Mouse (Mus musculus): ENCODE results near the gene Bpifb9a. TPM values are rescaled to one million over a fixed set of nuclear protein-coding genes. Genes with fewer than 3 reads are reported as not detected.
"Not testable (repeated sequence)": the region's sequence is repeated elsewhere in the genome, so short reads cannot be mapped to it uniquely, and the experiment has no call there.

The Bpifb9a gene
- polyA plus RNA-seq, 1 experiment from 2014 or later, result not detected

- not testable (repeated sequence) for ATAC-seq (replicated peaks; ENCODE audit: insufficient number of reproducible peaks, insufficient read depth, low FRiP score, low read depth); H3K27me3 ChIP-seq; H3K27ac ChIP-seq; H3K4me2 ChIP-seq; H3K9me3 ChIP-seq (replicated peaks); H3K4me1 ChIP-seq (replicated peaks); H3K36me3 ChIP-seq; H3K4me3 ChIP-seq; H3K9ac ChIP-seq
- 68% methylated on average over 4 of the region's 4 CpGs for WGBS
Observed at GRCm38 (mm10) chr2:154306927-154307326, 49.3 kb downstream of the Bpifb9a start, which contains the start of gene Bpifb9b. TSS of gene Bpifb9b (plus strand) at chr2:154307227.

DNA sequence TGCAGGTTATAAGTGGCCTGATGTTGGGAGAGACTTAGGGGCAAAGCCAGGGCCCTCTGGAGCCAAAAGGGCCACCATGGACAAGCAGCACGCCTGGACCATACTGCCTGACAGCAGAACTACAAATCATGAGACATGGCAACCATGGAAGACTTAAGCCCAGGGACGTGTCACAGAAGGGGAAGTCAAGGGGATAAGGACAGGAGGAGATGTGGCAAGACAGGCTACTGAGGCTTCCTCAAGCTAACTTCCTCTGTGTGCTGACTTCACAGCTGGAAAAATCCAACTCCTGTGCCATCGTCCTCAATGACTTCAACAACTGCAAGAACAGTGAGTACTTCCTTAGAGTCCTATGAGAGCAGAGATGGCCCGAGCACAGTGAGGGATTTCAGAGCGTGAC lies 56.1 kb downstream of the Bpifb9a start:
- not testable (repeated sequence) for H3K4me2 ChIP-seq; H3K9ac ChIP-seq; H3K27me3 ChIP-seq; H3K9me3 ChIP-seq (replicated peaks); ATAC-seq (replicated peaks; ENCODE audit: insufficient number of reproducible peaks, insufficient read depth, low FRiP score, low read depth); H3K4me3 ChIP-seq; H3K4me1 ChIP-seq (replicated peaks); H3K36me3 ChIP-seq; H3K27ac ChIP-seq
- WGBS, result 71% methylated on average over 5 of the region's 5 CpGs

Other genes starting within 250 kb of the Bpifb9a start
- not detected in 2 replicates for gene Bpifa2, start 249.6 kb upstream of the Bpifb9a start, polyA plus RNA-seq (2015; fragmentation: Nextera tagmentation; extraction: Ambion mirVana)
- not detected in 2 replicates for gene Bpifa3, start 127.5 kb upstream of the Bpifb9a start, polyA plus RNA-seq (2015; fragmentation: Nextera tagmentation; extraction: Ambion mirVana)
- gene Bpifa1, start 115.0 kb upstream of the Bpifb9a start, polyA plus RNA-seq (2015; fragmentation: Nextera tagmentation; extraction: Ambion mirVana), result 0.92 and 21.4 TPM in 2 replicates
- not detected in 2 replicates for gene Bpifa5, start 95.2 kb upstream of the Bpifb9a start, polyA plus RNA-seq (2015; fragmentation: Nextera tagmentation; extraction: Ambion mirVana)
- gene Bpifb1, start 67.0 kb upstream of the Bpifb9a start, polyA plus RNA-seq (2015; fragmentation: Nextera tagmentation; extraction: Ambion mirVana), result 0.22 and 0.31 TPM in 2 replicates
- gene Bpifb5, start 34.1 kb upstream of the Bpifb9a start, polyA plus RNA-seq (2015; fragmentation: Nextera tagmentation; extraction: Ambion mirVana), result 0.16 and 0.49 TPM in 2 replicates
- gene Bpifb9b, start 49.4 kb downstream of the Bpifb9a start, polyA plus RNA-seq (2015; fragmentation: Nextera tagmentation; extraction: Ambion mirVana), result not detected in 2 replicates
- gene Cdk5rap1, start 115.2 kb downstream of the Bpifb9a start, polyA plus RNA-seq (2015; fragmentation: Nextera tagmentation; extraction: Ambion mirVana), result 13.6 and 14.8 TPM in 2 replicates
- 53.2 and 54.3 TPM in 2 replicates for gene Snta1, start 150.2 kb downstream of the Bpifb9a start, polyA plus RNA-seq (2015; fragmentation: Nextera tagmentation; extraction: Ambion mirVana)
- gene Cbfa2t2, start 178.6 kb downstream of the Bpifb9a start, polyA plus RNA-seq (2015; fragmentation: Nextera tagmentation; extraction: Ambion mirVana), result 25.9 and 31.0 TPM in 2 replicates